Mouse (Mus musculus): ENCODE data around the gene Klhl21. TPM values are rescaled to one million over a fixed set of nuclear protein-coding genes. Genes with fewer than 3 reads are reported as not detected.

Gene Klhl21
- total and polyA plus RNA-seq, 2 experiments from 2014 or later: 31.8 to 70.4 TPM

DNA sequence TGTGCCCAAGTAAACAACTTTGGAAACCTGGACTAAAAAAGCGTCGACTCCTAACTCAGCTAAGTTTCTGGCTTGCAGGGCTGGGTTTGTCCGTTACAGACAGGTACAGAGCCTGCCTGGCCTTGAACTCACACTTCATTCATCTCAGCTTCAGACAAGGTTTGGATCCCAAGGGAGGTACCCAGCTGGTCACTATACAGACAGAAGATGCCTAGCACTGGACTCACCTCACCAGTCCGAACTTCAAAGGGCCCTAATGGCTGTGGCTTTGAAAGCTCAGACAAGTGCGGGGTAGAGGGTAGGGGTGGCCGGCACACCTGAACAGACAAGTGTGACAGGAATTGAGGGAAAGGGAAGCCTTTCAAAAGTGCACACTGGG lies 19.5 kb upstream of the Klhl21 start:
- H3K4me1 ChIP-seq (ENCODE audit: control insufficient read depth, insufficient read depth): peaks cover 10% of the 10 kb centered on the region; the same call in 1 of the 2 replicates
- H3K9me3 ChIP-seq (replicated peaks; ENCODE audit: control insufficient read depth, low read length): no peaks in the 10 kb centered on the region
- peak overlapping the region; percentile 71 for H3K4me2 ChIP-seq (ENCODE audit: low read depth, low read length)
- 38% methylated on average over 6 of the region's 6 CpGs for WGBS
- ATAC-seq (ENCODE audit: insufficient read depth, low read depth): no peak
- peaks cover 21% of the 10 kb centered on the region for H3K36me3 ChIP-seq (replicated peaks; ENCODE audit: control insufficient read depth, insufficient read depth, low read length)
- H3K27ac ChIP-seq (ENCODE audit: low read depth): no peak overlapping the region
- TF ChIP-seq EP300 (IDR thresholded peaks at IDR 0.05; ENCODE audit: low read depth): no peak
- no peak for TF ChIP-seq CTCF (IDR thresholded peaks at IDR 0.05; ENCODE audit: low read depth)
- no peak for DNase-seq (ENCODE audit: low spot score)
- H3K4me3 ChIP-seq (ENCODE audit: low read depth, low read length): peak overlapping the region; percentile 79
- H3K27me3 ChIP-seq (ENCODE audit: control insufficient read depth, insufficient read depth, low read length): no peaks in the 10 kb centered on the region
- H3K9ac ChIP-seq (replicated peaks; ENCODE audit: low read depth, low read length): 0 out of 2 replicates have a peak overlapping the region, but pooled peaks have one; percentile 79

DNA sequence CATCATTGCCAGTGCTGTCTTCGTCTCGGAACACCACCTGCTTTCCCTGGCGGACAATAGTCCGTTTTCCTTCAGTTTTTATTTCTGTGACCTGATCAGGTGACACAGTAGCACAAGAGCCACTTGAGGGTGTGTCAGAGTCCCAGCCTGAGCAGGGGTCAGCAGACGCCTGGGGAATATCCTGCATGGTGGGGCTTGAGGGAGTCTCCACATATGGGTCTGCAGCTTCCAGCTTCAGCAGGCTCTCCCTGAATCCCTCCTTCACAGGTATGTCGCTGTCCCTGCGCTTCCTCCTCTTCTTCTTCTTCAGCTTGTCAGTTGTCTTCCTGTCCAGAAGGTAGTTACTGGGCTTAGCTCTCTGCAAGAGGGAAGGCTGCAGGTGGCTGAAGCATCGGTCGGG lies 16.5 kb upstream of the Klhl21 start:
- no peak for TF ChIP-seq EP300 (IDR thresholded peaks at IDR 0.05; ENCODE audit: low read depth)
- no peak for TF ChIP-seq CTCF (IDR thresholded peaks at IDR 0.05; ENCODE audit: low read depth)
- peaks cover 13% of the 10 kb centered on the region for H3K4me1 ChIP-seq (ENCODE audit: control insufficient read depth, insufficient read depth)
- no peak overlapping the region for H3K9ac ChIP-seq (replicated peaks; ENCODE audit: low read depth, low read length)
- H3K36me3 ChIP-seq (replicated peaks; ENCODE audit: control insufficient read depth, insufficient read depth, low read length): peaks cover 21% of the 10 kb centered on the region
- H3K4me3 ChIP-seq (ENCODE audit: low read depth, low read length): no peak overlapping the region
- no peaks in the 10 kb centered on the region for H3K9me3 ChIP-seq (replicated peaks; ENCODE audit: control insufficient read depth, low read length)
- WGBS: 86% methylated on average over 9 of the region's 9 CpGs
- H3K27me3 ChIP-seq (ENCODE audit: control insufficient read depth, insufficient read depth, low read length): no peaks in the 10 kb centered on the region
- H3K27ac ChIP-seq (ENCODE audit: low read depth): no peak overlapping the region
- DNase-seq (ENCODE audit: low spot score) (no peak), ATAC-seq (ENCODE audit: insufficient read depth, low read depth) (no peak)
- H3K4me2 ChIP-seq (ENCODE audit: low read depth, low read length): no peak overlapping the region

DNA sequence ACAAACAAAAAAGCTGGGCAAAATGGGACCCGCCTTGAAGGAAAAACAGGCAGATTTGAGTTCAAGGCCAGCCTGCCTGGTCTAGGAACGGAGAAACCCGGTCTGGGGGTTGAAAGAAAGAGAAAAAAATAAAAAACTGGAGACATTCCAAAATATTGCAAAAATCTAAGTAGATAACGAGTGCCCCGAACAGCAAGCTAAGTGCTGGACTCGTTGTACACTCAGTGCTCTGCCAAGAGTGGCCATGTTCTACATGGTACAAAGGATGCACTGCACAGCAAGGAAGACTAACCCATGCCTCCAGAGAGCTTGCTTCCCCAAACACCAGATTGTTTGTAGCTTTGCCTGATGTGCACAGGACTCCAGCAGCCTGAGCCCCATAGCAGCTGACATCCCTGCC lies 15.6 kb upstream of the Klhl21 start:
- Histone ChIP-seq H3K4me3 (ENCODE audit: low read depth, low read length) (no peak overlapping the region), H3K9ac (replicated peaks; ENCODE audit: low read depth, low read length) (no peak overlapping the region), H3K4me2 (ENCODE audit: low read depth, low read length) (no peak overlapping the region), H3K36me3 (replicated peaks; ENCODE audit: control insufficient read depth, insufficient read depth, low read length) (peaks cover 21% of the 10 kb centered on the region), H3K27me3 (ENCODE audit: control insufficient read depth, insufficient read depth, low read length) (no peaks in the 10 kb centered on the region), H3K9me3 (replicated peaks; ENCODE audit: control insufficient read depth, low read length) (no peaks in the 10 kb centered on the region), H3K4me1 (ENCODE audit: control insufficient read depth, insufficient read depth) (peaks cover 13% of the 10 kb centered on the region), H3K27ac (ENCODE audit: low read depth) (no peak overlapping the region)
- DNase-seq (ENCODE audit: low spot score) (no peak), ATAC-seq (ENCODE audit: insufficient read depth, low read depth) (no peak)
- WGBS: 40% methylated on average over 6 of the region's 6 CpGs
- TF ChIP-seq CTCF (IDR thresholded peaks at IDR 0.05; ENCODE audit: low read depth) (no peak), EP300 (IDR thresholded peaks at IDR 0.05; ENCODE audit: low read depth) (no peak)

DNA sequence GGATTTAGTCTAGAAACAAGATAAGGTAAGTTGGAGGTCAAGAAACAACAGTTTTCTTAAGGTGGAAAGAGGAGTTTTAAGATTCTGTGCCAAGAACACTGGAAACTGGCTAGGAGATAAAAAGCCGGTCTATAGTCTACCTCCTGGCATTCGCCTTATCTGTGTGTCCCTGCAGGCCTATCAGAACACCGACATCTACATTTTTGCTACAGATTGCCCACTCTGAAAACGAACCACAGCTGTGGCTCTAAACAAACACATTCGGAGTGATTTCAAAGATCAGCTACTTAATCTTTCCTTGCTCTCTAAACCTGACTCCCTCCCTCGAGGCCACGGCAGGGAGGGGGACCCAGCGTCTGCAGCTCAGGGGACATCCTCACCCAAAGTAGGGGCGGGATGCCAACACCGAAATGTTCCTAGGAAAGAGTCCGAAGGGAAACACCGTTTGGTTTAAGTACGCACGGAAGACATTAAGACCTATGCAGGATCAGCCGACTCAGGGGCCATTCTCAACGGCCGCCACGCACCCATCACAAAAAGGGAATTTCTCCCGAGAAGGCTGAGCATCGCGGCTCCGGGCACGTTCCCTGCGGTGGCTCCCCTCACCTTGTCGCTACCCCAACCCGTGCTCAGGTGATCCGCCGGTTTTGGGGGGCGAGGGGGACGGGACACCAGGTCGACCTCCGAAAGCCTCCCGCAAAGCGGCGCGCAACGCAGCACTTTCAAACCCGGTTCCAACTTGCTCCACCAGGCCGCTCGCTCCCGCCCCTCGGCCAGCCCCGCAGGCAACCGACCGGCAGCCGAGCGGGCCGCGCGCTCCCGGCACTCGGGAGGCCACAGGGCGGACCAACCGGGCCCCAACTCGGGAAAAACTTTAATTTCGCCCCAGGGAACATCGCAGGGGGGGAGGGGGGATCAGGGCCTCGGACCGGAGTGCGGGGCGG lies 14.1 kb upstream of the Klhl21 start:
- peak overlapping the region; percentile 99 for H3K4me2 ChIP-seq (ENCODE audit: low read depth, low read length)
- peaks cover 12% of the 10 kb centered on the region for H3K4me1 ChIP-seq (ENCODE audit: control insufficient read depth, insufficient read depth)
- H3K27me3 ChIP-seq (ENCODE audit: control insufficient read depth, insufficient read depth, low read length): no peaks in the 10 kb centered on the region
- ATAC-seq (ENCODE audit: insufficient read depth, low read depth): no peak
- H3K4me3 ChIP-seq (ENCODE audit: low read depth, low read length): peak overlapping the region; percentile 99
- TF ChIP-seq CTCF (IDR thresholded peaks at IDR 0.05; ENCODE audit: low read depth): no peak
- no peak for TF ChIP-seq EP300 (IDR thresholded peaks at IDR 0.05; ENCODE audit: low read depth)
- peaks cover 21% of the 10 kb centered on the region for H3K36me3 ChIP-seq (replicated peaks; ENCODE audit: control insufficient read depth, insufficient read depth, low read length)
- WGBS: 2% methylated on average over 56 of the region's 61 CpGs
- DNase-seq (ENCODE audit: low spot score): no peak
- peak overlapping the region; percentile 89 for H3K27ac ChIP-seq (ENCODE audit: low read depth)
- no peaks in the 10 kb centered on the region for H3K9me3 ChIP-seq (replicated peaks; ENCODE audit: control insufficient read depth, low read length)
- H3K9ac ChIP-seq (replicated peaks; ENCODE audit: low read depth, low read length): peak overlapping the region; percentile 94

DNA sequence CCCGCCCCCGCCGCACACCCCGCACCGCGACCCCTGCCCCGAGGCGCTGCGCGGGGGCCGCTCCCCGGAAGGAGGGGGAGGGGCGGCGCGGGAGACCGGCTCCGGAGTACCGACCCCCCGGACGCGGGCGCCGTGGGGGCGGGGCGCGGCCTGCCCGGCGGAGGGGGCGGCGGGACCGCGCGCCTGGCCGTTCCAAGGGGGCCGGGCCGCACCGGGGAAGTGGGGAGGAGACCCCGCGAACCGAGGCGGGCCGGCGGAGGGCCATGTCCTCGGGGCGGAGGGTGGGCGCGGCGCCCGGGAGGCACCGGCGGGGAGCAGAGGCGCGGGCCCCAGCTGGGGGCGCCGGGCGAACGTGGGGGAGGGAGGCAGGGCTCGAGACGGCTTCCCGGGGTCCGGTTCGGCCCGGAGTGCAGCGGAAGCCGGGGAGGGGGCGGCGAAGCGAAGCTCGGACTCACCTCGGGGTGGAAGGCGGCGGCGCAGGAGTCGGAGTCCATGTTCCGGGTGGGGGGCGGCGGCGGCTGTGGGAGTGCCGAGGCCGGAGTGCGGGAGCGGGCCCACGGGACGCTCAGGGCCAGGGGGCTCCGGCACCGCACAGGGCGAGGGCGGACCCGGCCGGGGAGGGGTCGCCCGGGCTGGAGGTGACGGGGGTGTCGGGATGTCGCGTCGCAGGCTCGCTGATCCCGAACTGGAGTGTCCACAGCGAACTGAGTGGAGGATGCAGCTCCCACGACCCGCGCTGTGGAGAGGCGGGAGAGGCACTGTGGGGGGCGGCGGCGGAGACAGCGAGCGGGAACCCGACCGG lies 13.0 kb upstream of the Klhl21 start:
- Histone ChIP-seq H3K9me3 (replicated peaks; ENCODE audit: control insufficient read depth, low read length) (no peaks in the 10 kb centered on the region), H3K36me3 (replicated peaks; ENCODE audit: control insufficient read depth, insufficient read depth, low read length) (peaks cover 18% of the 10 kb centered on the region), H3K27ac (ENCODE audit: low read depth) (peak overlapping the region; percentile 89), H3K9ac (replicated peaks; ENCODE audit: low read depth, low read length) (peak overlapping the region; percentile 94), H3K27me3 (ENCODE audit: control insufficient read depth, insufficient read depth, low read length) (no peaks in the 10 kb centered on the region), H3K4me2 (ENCODE audit: low read depth, low read length) (peak overlapping the region; percentile 99), H3K4me1 (ENCODE audit: control insufficient read depth, insufficient read depth) (peaks cover 12% of the 10 kb centered on the region), H3K4me3 (ENCODE audit: low read depth, low read length) (peak overlapping the region; percentile 99)
- TF ChIP-seq EP300 (IDR thresholded peaks at IDR 0.05; ENCODE audit: low read depth) (no peak), CTCF (IDR thresholded peaks at IDR 0.05; ENCODE audit: low read depth) (no peak)
- ATAC-seq (ENCODE audit: insufficient read depth, low read depth) (peak; percentile 12), DNase-seq (ENCODE audit: low spot score) (no peak)
- 0% methylated on average over 45 of the region's 111 CpGs for WGBS
